ENCODE assay signal across 10 mouse cellular contexts in genomic region chrX:153499294-153500046, GRCm38 (mm10). TPM values are rescaled to one million over a fixed set of nuclear protein-coding genes. Genes with fewer than 3 reads are reported as not detected.
DNase-seq lines count a peak whose midpoint lies in the region; ATAC-seq lines count a peak whose summit lies in the region.
"Had no signal": no experiment of that assay in that cellular context is flagged by ENCODE, and none has a peak within 500 bp of the region (broad histone marks: within the 10 kb centered on the region; RNA-seq: fewer than 3 reads in every experiment).

No protein-coding gene starts in this region.

- 0 out of 2 replicates have a peak overlapping the region, but pooled peaks have one; percentile 7 for H3K9ac ChIP-seq in embryonic facial prominence, embryonic 15.5 days
- peak overlapping the region; percentile 83 for H3K9ac ChIP-seq in hindbrain, embryonic 11.5 days (ENCODE audit: low read depth, low read length)
- H3K9ac ChIP-seq in neural tube, embryonic 11.5 days (ENCODE audit: low read length), result peak overlapping the region; percentile 85

- H3K4me1 ChIP-seq in erythroblast, embryonic 14.5 days (ENCODE audit: control insufficient read depth), result peaks cover 18% of the 10 kb centered on the region
- no peaks in the 10 kb centered on the region for H3K4me1 ChIP-seq in embryonic facial prominence, embryonic 15.5 days
- H3K4me1 ChIP-seq in hindbrain, embryonic 11.5 days (replicated peaks; ENCODE audit: control insufficient read depth, insufficient read depth, low read length), result no peaks in the 10 kb centered on the region
- H3K4me1 ChIP-seq in limb, embryonic 10.5 days, result peaks cover 4% of the 10 kb centered on the region; the same call in 1 of the 2 replicates
- H3K4me1 ChIP-seq in neural tube, embryonic 11.5 days (ENCODE audit: control insufficient read depth, insufficient read depth, low read length), result no peaks in the 10 kb centered on the region

- peaks cover 4% of the 10 kb centered on the region for H3K36me3 ChIP-seq in erythroblast, embryonic 14.5 days (ENCODE audit: control insufficient read depth)
- H3K36me3 ChIP-seq in embryonic facial prominence, embryonic 15.5 days, result no peaks in the 10 kb centered on the region
- H3K36me3 ChIP-seq in hindbrain, embryonic 11.5 days (ENCODE audit: control insufficient read depth, insufficient read depth, low read length), result no peaks in the 10 kb centered on the region
- H3K36me3 ChIP-seq in limb, embryonic 10.5 days, result 0 out of 2 replicates have a peak, but pooled peaks cover 11% of the 10 kb centered on the region
- H3K36me3 ChIP-seq in neural tube, embryonic 11.5 days (ENCODE audit: control insufficient read depth, insufficient read depth, low read length), result no peaks in the 10 kb centered on the region

- H3K27me3 ChIP-seq in erythroblast, embryonic 14.5 days (ENCODE audit: control insufficient read depth), result peaks cover 4% of the 10 kb centered on the region; the same call in 1 of the 2 replicates
- no peaks in the 10 kb centered on the region for H3K27me3 ChIP-seq in embryonic facial prominence, embryonic 15.5 days
- H3K27me3 ChIP-seq in hindbrain, embryonic 11.5 days (ENCODE audit: control insufficient read depth, insufficient read depth, low read length), result no peaks in the 10 kb centered on the region
- peaks cover 13% of the 10 kb centered on the region for H3K27me3 ChIP-seq in limb, embryonic 10.5 days (ENCODE audit: low read depth, poor library complexity, severe bottlenecking)
- no peaks in the 10 kb centered on the region for H3K27me3 ChIP-seq in neural tube, embryonic 11.5 days (ENCODE audit: control insufficient read depth, insufficient read depth, low read length)
- H3K27me3 ChIP-seq: CH12.LX had no signal

- no peak overlapping the region for H3K27ac ChIP-seq in embryonic facial prominence, embryonic 15.5 days (replicated peaks)
- H3K27ac ChIP-seq in hindbrain, embryonic 11.5 days (ENCODE audit: low read depth, low read length), result peak overlapping the region; percentile 36; the same call in 1 of the 2 replicates
- peak overlapping the region; percentile 94 for H3K27ac ChIP-seq in limb, embryonic 10.5 days
- peak overlapping the region; percentile 34; the same call in 1 of the 2 replicates for H3K27ac ChIP-seq in neural tube, embryonic 11.5 days (ENCODE audit: low read depth, low read length)

- DNase-seq in Muller cell, postnatal 12 days (ENCODE audit: inconsistent ontology term), result peak; percentile 9
- peak; percentile 40 for DNase-seq in hindbrain, embryonic 11.5 days (ENCODE audit: low spot score)
- DNase-seq in limb, embryonic 10.5 days (ENCODE audit: low spot score), result peak; percentile 41
- DNase-seq in neural tube, embryonic 11.5 days (ENCODE audit: low spot score), result peak; percentile 15
- no peak for DNase-seq in c-Kit-positive CD71-positive TER-119-positive erythroid progenitor cells, embryonic 14.5 days (ENCODE audit: low spot score)

- H3K9me3 ChIP-seq in erythroblast, embryonic 14.5 days (ENCODE audit: control insufficient read depth, low read length), result peaks cover 18% of the 10 kb centered on the region
- H3K9me3 ChIP-seq in embryonic facial prominence, embryonic 15.5 days (replicated peaks), result no peaks in the 10 kb centered on the region
- no peaks in the 10 kb centered on the region for H3K9me3 ChIP-seq in hindbrain, embryonic 11.5 days (ENCODE audit: control insufficient read depth, low read length)
- no peaks in the 10 kb centered on the region for H3K9me3 ChIP-seq in limb, embryonic 10.5 days (replicated peaks)
- H3K9me3 ChIP-seq in neural tube, embryonic 11.5 days (ENCODE audit: control insufficient read depth, low read length), result no peaks in the 10 kb centered on the region

- no peak for ATAC-seq in erythroblast, adult 5-6 weeks (replicated peaks; ENCODE audit: low FRiP score, poor library complexity, severe bottlenecking)
- ATAC-seq in embryonic facial prominence, embryonic 15.5 days (ENCODE audit: insufficient number of reproducible peaks, low FRiP score, low TSS enrichment, low read depth), result no peak
- ATAC-seq in hindbrain, embryonic 11.5 days (ENCODE audit: low FRiP score), result 0 out of 2 replicates have a peak, but pooled peaks have one; percentile 4
- no peak for ATAC-seq in neural tube, embryonic 11.5 days (ENCODE audit: insufficient read depth, low FRiP score, low TSS enrichment)

- peak overlapping the region; percentile 78 for H3K4me3 ChIP-seq in erythroblast, embryonic 14.5 days (replicated peaks)
- peak overlapping the region; percentile 58 for H3K4me3 ChIP-seq in embryonic facial prominence, embryonic 15.5 days (replicated peaks)
- H3K4me3 ChIP-seq in hindbrain, embryonic 11.5 days (ENCODE audit: low read depth, low read length), result peak overlapping the region; percentile 72
- H3K4me3 ChIP-seq in limb, embryonic 10.5 days, result peak overlapping the region; percentile 68
- peak overlapping the region; percentile 61 for H3K4me3 ChIP-seq in neural tube, embryonic 11.5 days (ENCODE audit: low read depth, low read length)

- 18% methylated on average over 31 of the region's 32 CpGs for WGBS in embryonic facial prominence, embryonic 15.5 days
- WGBS in hindbrain, embryonic 11.5 days, result 18% methylated on average over 32 of the region's 32 CpGs
- WGBS in limb, embryonic 10.5 days, result 17% methylated on average over 32 of the region's 32 CpGs
- WGBS in neural tube, embryonic 11.5 days, result 27% methylated on average over 32 of the region's 32 CpGs

- H3K4me2 ChIP-seq in embryonic facial prominence, embryonic 15.5 days (replicated peaks), result peak overlapping the region; percentile 63
- peak overlapping the region; percentile 64 for H3K4me2 ChIP-seq in hindbrain, embryonic 11.5 days (replicated peaks; ENCODE audit: low read depth, low read length)
- H3K4me2 ChIP-seq in neural tube, embryonic 11.5 days (ENCODE audit: low read depth), result peak overlapping the region; percentile 69

RNA-seq across cellular contexts. Expression of gene Ubqln2, which starts 1.4 kb away (rescaled TPM):
- 2.9 and 3.1 TPM in 2 replicates for polyA plus RNA-seq in erythroblast, embryonic 14.5 days (2012)
- total RNA-seq in erythroblast, adult 5-6 weeks (2015; ENCODE audit: low replicate concordance), result 14.6 and 16.3 TPM in 2 replicates
- total RNA-seq in erythroblast, adult 5-6 weeks (2017; ENCODE audit: low replicate concordance), result 1.4 and 2.5 TPM in 2 replicates
- 18.9 and 19.5 TPM in 2 replicates for polyA plus RNA-seq in embryonic facial prominence, embryonic 15.5 days (2015; fragmentation: Nextera tagmentation; extraction: Ambion mirVana)
- 50.7 and 54.3 TPM in 2 replicates for polyA plus RNA-seq in hindbrain, embryonic 11.5 days (2014; fragmentation: Nextera tagmentation; extraction: Ambion mirVana)
- polyA plus RNA-seq in limb, embryonic 10.5 days (2016; fragmentation: Nextera tagmentation; extraction: Ambion mirVana), result 33.9 and 35.0 TPM in 2 replicates
- polyA plus RNA-seq in neural tube, embryonic 11.5 days (2014; fragmentation: Nextera tagmentation; extraction: Ambion mirVana), result 52.3 and 53.5 TPM in 2 replicates
- total RNA-seq: CH12.LX had no signal

RNA-seq across cellular contexts. Expression of gene Cypt3, which starts 58.9 kb away (rescaled TPM):
- not detected in 2 replicates for polyA plus RNA-seq in erythroblast, embryonic 14.5 days (2012)
- total RNA-seq in erythroblast, adult 5-6 weeks (2015; ENCODE audit: low replicate concordance), result not detected in 2 replicates
- total RNA-seq in erythroblast, adult 5-6 weeks (2017; ENCODE audit: low replicate concordance), result not detected in 2 replicates
- not detected in 2 replicates for polyA plus RNA-seq in embryonic facial prominence, embryonic 15.5 days (2015; fragmentation: Nextera tagmentation; extraction: Ambion mirVana)
- not detected in 2 replicates for polyA plus RNA-seq in hindbrain, embryonic 11.5 days (2014; fragmentation: Nextera tagmentation; extraction: Ambion mirVana)
- not detected in 2 replicates for polyA plus RNA-seq in limb, embryonic 10.5 days (2016; fragmentation: Nextera tagmentation; extraction: Ambion mirVana)
- not detected in 2 replicates for polyA plus RNA-seq in neural tube, embryonic 11.5 days (2014; fragmentation: Nextera tagmentation; extraction: Ambion mirVana)
- total RNA-seq: CH12.LX; heart, postnatal 14 days had no signal

Comparison
In these comparisons a context has a peak if more than half of its experiments do, and no peak if none do; other contexts are left out.
1. H3K9ac ChIP-seq: peak in every context shown above with its lines; median percentile 85 in neural tube, embryonic 11.5 days; 83 in hindbrain, embryonic 11.5 days; 7 in embryonic facial prominence, embryonic 15.5 days.